Mouse (Mus musculus) T-helper 1 cell (primary cell): ENCODE results near the gene Cd9.

Experiments
- in situ Hi-C: fragments of 300-600 bp; cut with MboI, MseI; formaldehyde crosslinking; loops from one replicate; pipeline ENCODE4 v1.15.1; 2025; ENCODE audit warnings: high pct_unique_total_duplicates

Cd9 gene

DNA sequence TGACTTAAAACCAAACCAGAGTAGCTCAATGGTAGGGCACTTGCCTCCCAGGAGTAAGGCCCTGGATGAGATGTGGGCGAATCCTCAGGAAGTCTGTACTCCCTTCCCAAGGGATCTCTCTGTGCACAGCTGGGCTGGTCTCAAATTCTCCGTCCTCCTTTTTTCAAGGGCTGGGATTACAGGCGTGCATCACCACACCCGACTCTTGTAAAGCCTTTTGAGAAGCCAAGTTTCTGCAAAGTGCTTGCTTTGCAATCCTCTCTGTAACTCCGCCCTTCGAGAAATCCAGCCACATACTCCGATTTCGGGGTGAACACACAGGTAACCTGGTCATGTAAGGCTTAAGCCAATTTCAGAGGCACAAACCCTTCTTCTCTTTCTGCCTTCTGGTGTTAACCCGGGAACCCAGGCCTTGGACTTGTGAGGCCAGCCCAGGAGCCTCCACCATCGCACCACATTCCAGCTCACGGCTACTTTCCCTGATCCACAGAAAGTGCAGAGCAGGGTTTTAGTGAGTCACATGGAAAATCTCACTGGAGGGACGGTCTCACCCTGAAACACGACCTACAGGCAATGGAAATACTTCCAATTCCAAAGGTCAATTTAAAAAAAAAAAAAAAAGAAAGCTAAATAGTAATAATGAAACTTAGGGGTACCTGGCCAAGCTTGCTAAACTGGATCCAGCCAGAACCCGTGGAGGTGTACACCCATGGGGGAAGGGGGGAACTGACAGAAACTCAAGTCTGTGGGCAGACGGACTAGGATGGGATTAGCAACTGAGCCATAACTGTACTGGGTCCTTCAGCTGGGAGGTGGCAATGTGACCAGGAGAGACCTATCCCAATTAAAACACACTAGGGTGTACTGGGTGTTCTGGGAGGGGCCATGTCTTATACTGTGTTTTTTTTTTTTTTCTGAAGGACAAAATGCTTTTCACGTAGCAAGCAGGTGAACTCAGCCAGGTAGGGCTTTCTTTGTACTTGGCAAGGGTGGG is 16.2 kb downstream of the Cd9 start:
- in situ Hi-C loops: loop anchor here (10.0 to 25.0 kb wide), 3 partner anchors 816 to 1959 kb away; partner anchors contain the start of genes Lpcat3 and Parp11

DNA sequence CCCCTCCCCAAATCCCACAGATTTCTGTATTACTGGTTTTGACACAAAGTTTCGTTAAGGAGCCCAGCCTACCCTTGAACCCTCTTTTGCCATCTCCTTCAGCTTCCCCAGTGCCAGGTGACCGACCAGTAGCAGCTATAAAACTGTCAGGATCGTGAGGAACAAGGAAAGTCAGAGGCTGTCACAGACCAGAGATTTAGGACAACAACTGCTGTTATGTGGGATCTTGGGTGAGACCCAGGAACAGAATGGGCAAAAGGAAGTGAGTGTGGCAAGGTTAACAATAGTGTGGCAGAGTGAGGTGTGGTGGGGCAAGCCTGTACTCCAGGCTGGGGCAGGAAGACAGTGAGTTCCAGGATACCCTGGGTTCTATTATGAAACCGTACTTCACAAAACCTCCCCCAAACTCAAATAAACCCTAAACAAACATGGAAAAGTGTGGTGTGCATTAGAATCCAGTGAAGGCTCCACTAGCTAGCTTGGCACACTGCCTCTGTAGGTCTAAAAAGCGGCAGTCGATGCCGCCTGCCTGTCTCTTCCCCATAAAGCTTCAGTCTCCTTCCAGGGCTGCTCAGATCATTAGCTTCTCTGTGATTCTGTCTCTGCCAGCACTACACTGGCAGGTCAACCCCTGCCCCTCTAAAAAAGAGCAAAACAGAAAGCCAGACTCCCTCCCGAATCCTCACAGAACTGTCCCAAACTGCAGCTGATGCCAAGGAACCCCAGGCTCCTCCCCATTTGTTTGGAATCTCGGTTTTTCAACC is 17.6 kb downstream of the Cd9 start:
- in situ Hi-C loops: loop anchor here (10.0 to 25.0 kb wide), 3 partner anchors 815 to 1960 kb away; partner anchors contain the start of genes Lpcat3 and Parp11

DNA sequence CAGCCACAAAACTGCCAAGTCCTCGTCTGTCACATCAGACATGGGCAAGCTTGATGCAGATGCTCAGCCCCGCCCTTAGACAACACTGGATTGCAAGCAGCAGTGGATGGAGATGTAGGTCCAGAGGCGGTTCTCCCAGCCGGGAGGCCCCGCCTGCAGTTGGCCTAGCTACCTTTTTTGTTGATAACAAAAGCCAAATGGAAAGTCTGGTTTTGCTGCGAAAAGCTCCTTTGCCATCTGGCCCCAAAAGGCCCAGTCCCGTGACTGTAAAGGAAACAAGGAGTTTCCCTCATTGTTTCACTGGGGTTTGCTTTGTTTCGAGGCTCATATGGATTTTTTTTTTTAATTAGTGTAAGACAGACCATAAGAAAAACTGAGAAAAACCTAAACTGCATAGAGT is 18.5 kb downstream of the Cd9 start:
- in situ Hi-C loops: loop anchor here (10.0 to 25.0 kb wide), 3 partner anchors 814 to 1961 kb away; partner anchors contain the start of genes Lpcat3 and Parp11

DNA sequence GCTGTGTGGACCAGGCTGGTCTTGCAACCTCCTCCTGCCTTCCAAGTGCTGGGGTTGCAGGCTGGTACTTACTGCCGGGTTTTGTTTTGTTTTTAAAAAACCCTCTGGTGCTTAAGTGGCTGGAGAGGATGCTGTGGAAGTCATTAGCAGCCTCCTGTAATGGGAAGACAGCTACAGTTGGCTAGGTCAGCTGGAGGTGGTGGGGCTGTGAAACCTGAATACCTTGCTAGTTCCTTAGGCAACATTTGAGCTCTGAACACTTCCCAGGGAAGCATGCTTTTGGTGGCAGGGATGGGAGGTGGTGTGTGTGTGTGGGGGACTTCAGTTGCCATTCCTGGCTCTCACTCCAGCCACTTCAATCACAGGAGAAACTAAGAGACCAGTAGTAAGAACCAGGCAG is 19.4 kb downstream of the Cd9 start:
- in situ Hi-C loops: loop anchor here (10.0 to 25.0 kb wide), 3 partner anchors 813 to 1962 kb away; partner anchors contain the start of genes Lpcat3 and Parp11

DNA sequence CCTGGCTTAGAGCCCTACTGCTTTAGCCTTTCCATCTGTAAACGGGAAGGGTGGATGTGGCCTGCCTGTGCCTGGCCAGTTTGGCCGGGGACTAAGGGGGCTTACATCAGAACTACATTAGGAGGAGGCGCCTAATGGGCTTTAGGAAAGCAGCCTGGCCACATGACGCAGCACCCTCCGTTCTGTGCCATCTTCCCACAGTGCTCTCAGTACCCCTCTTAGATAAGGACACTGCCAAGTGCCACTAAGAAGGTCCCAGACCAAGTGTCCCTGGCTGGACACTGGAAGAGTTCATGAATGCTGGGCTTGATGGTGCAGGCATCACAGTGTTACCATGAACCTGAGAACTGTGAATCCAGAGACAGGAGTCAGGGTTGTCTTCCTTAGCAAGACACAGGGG is 20.7 kb downstream of the Cd9 start:
- in situ Hi-C loops: loop anchor here (10.0 kb wide), 1 partner anchor 1761 kb away; no protein-coding TSS in a partner anchor

DNA sequence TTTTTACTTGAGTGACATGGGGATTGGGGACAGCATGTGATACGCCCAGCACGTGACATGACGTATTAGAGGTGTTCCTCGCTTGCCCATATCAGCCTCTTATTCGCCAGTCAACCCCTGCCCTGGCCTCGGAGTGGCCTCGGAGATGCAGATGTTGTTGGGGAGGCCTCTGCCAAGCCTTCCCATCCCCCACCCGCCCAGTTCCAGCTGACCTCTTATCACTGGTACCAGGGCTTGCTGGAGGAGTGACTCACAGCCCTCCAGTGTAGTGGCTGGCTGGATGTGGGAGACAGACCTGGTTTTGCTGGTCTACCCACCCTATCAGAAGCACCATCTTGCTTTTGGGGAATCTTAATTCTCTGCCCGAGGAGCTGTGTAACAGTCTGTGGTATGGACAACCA is 21.3 kb downstream of the Cd9 start:
- in situ Hi-C loops: loop anchor here (10.0 kb wide), 1 partner anchor 1761 kb away; no protein-coding TSS in a partner anchor

DNA sequence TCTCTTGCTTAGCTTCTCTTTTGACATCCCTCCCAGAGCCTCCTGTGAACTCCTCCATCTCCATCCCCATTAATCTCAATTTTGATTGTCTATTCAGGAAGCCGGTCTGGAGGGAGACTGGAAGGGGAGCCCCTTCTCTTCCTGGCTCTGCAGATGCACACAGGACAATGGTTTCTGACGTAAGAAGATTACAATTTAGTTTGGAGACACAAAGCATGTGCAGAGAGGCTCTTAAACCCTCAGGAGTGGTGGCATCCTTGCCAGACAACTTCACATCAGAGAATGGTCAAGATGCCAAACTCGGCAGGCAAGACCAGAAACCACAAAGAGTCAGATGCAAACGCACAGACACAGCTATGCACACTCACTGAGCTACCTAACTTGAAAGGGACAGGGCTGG is 22.7 kb downstream of the Cd9 start:
- in situ Hi-C loops: loop anchor here (10.0 kb wide), 1 partner anchor 1763 kb away; no protein-coding TSS in a partner anchor

DNA sequence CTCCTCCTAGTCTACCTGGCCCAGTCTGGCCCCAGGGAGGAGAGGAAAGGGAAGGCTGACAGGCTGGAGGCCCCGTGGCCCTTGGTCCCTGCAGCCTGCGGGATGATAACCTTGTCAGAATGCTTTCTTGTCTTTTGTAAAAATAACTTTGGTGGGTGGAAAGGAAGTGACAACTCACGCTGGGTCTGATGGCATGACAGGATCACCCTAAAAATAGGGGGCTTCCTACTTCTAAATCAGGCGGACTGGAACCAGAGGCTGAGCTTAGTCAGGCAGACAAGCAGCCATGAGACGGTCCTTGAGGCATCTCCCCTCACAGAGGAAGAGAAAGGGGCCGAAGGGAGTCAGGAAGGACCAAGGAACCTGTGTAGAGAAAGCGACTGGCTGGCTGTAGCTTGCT is 23.3 kb downstream of the Cd9 start:
- in situ Hi-C loops: loop anchor here (10.0 kb wide), 1 partner anchor 1763 kb away; no protein-coding TSS in a partner anchor

DNA sequence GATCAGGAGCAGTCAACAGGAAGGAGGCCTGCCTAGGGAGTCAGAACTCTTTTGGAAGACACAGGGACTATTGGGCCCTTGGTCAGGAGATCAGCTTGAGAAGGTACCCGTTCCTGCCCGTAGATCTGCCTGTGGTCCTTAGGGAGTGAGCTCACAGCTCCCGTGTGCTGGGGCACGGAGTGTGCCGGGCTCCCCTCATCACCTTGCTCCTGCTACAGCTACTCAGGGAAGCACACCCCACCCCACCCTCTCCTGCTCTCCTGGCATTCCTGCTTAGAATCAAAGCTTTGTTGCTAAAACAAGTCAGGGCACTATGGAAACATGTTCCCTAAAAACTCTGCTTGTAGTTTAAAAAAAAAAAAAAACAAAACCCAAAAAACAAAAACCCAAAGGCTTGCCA is 24.0 kb downstream of the Cd9 start:
- in situ Hi-C loops: loop anchor here (10.0 kb wide), 1 partner anchor 1764 kb away; no protein-coding TSS in a partner anchor

DNA sequence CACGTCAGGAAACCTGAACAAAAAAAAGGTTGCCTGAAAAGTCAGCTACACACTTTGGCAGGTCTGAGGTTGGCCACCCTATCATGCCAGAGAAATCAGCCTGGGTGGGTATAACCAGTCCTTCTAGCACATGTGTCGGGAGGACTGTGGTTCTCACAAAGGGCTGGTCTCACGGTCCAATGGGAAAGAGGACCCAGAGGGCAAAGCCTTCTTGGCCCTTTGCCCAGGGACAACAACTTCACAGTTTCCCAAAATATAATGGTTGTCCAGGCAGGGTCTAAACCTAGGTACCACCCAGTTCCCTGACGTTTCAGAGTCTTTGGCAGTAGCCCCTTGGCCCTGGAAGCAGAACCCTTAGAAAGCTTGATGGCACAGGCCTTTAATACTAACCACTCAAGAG is 25.4 kb downstream of the Cd9 start:
- in situ Hi-C loops: no loop called here

DNA sequence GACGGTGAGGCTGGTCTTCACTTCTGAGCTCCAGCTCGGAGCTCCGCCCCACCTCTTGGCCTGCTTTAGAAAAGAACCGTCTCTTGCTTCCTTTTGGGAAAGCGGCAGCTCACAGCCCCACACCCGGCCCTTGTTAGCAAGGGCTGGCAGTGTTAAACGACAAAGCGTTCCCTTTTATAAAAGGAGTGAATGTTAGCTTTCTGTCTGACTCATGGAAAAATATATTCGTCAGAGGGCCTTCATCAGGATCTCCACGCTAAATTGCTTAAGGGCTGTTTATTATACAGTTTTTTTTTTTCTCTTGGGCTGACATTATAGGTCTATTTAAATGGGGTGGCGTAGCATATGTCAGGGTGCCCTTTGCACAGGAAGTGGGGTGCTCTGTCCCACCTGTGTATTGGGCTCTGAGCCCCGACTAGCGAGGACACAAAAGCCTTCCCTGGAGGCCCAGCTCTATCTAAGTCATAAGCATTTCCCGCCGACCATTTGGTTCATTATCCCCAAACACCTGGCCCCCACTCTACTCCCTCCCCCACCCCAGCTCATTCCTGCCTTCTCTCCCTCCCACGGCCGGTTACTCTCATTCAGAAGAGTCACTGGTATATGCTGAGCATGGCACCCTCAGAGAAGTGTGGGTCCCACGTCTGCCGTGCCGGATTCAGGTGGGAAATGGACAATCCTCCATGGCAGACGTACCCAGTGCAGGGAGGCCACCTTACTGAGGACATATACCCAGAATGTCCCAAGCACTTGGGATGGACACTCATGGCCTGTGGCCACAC is 26.2 kb downstream of the Cd9 start:
- in situ Hi-C loops: no loop called here

DNA sequence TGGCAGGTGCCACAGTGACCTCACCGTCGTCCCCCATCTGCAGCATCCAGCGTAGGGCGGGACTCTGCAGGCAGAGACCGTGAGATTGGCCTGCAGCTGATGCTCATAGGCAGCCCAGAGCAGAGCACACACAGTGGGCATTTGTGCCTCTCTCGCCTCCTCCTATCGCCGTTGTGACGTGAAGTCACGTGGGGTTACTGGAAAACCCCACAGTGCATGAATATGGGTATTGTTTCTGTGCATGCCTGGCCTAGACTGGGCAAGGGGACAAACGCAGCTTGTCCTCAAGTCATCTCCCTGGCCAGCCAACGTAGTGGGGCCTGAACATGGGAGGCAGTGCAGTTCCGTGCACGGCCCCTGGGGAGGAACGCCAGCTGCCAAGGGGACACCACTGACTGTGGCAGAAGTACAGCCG is 27.3 kb downstream of the Cd9 start:
- in situ Hi-C loops: no loop called here

DNA sequence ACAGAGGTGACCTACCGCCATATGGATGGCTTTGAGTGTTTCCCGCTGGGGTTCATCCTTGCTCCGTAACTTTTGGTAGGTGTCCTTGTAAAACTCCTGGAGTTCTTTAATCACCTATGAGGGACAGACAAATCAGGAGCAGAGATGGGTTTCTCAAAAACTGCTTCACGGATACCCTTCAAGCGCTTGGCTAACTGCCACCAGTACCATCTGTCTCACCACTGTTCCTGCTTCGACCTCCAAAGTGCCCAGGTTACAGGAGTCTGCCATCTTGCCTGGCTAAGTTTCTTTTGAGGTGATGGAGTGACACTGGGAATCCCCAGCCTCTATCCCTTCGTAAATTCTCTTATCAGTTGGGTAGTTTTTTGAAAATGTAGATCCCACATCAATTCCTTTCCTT is 32.3 kb downstream of the Cd9 start:
- in situ Hi-C loops: no loop called here

DNA sequence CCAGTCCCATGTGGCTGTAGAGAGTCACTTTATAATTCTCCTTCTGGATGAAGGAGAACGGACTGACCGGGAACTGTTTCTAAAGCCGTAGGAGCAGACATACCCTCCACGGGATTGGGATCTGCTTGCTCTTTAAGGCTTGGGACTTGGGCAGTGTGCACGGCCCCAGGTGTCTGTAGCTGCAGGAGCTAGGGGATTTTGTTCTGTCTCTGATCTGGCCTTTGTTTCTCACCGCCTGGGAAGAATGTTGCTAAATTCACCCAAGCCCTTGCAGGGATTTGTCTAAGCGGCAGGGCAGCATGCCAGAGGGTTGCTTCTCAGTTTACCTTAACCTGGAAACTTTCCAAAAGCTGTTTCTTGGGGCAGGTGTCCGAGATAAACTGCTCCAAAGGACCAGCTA is 32.8 kb downstream of the Cd9 start:
- in situ Hi-C loops: no loop called here

DNA sequence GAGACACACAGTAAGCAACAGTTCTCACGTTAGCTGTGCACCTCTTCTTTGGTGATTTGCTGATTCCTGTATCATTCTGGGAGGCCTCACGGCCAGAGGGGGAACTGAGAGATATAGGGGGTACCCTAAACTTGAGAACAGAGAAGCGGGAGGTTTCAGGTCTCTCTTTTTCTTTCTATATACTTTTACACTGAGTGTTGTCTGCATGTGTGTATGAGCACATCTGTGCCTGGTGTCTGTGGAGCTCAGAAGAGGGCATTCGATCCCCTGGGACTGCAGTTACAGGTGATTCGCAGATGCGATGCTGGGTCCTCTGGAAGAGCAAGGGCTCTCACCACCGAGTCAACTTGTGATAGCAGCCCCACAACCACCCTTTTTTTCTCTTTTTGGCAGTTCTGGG is 33.3 kb downstream of the Cd9 start:
- in situ Hi-C loops: no loop called here

DNA sequence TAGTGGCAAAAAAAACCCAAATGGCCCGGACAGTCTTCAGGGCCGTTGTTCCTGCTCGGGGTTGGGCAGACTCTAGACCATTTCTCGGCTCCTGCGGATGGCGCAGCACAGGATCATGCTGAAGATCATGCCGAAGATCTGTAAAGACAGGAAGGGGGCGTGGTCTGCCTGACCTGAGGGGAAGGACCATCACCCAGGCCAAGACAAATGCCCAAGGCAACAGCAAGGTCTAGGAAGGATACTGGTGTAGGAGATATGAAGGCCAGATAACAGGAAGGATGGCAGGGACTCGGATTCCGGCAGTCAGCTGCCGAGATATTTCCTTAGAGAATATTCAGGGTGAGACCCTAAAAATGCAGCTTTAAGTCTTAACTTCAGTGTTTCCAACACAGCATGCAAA is 34.0 kb downstream of the Cd9 start:
- in situ Hi-C loops: no loop called here

DNA sequence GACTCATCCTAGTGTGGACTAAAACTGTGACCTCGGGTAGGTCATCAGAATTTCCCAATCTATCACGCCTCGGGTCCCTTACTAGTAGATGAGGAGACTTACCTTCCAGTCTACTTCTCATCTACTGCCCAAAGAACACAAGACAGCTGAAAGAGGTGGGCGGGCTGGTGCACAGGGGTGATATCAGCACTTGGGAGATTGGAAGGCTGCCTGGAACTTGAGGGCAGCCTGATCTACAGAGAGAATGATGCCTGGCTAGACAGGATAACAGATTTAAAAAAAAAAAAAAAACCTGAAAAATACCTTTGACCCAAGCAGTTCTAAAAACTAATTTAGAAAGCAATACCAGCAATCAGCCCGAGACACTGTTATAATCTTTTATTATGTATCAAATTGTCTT is 34.7 kb downstream of the Cd9 start:
- in situ Hi-C loops: no loop called here

DNA sequence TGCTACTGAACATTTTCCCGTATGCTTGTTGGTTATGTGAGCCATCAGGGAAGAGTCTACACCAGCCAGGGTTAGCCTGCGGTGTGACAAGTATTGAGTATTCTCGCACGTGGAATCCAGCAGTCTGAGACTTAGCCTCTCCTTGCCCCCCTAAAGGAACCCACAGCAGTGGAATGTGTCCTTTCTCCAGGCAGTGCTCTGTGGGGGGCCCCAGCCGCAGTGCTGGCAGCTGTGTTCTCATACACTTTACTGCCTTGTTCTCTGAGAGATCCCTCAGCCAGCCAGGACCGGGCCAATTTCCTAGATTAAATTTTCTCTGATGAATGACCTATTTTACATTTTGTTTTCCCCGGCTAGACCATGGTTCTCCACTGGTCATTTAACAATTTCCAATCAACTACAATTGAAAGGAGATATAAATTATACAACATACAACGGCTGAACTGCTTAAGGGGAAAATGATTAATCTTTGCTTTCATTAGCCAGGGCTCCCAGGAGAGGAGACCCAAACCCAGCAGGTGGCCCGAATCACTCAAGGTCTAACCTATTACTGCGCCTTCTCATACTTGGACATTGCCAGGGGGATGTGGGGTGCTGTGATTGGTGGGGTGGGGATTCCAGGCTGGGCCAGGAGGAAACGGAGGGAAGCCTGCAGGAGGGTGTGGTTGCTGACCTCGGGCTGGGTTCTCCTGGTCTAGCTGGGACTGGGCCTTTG is 38.6 kb downstream of the Cd9 start:
- in situ Hi-C loops: no loop called here

DNA sequence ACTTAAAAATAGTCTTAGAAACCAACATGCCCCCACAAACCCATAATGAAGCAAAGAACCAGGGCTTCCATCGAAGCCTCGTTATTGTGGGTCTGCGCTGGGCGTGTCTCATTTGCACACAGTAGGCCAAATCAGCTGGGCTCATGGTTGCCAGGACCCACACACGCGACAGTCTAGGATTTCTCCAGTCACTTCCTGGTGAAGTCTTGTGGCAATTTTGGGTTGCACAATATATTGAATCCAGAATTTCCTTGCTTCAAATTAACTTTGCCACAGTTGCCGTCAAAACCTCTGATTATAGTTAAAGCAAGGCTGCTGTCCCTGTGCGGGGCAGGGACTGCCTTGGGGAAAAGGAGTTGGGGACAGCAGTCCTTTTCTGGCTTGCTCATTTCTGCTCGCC is 39.9 kb downstream of the Cd9 start:
- in situ Hi-C loops: no loop called here

DNA sequence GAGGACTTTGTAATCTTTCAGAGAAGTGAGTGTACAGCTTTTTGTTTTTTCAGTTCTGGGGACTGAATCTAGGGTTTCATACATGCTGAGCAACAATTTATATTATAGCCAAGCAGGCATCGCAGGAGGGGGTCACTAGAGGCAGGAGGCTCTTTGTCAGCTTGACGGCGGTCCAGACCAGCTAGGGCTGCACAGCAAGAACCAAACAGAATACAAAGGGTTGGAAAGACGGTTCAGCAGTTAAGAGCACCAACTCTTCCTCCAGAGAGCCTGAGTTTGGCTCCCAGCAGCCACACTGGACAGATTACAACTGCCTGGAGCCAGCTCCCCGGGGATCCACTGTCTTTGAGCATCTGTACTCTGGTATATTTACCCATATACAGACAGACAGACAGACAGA is 40.3 kb downstream of the Cd9 start:
- in situ Hi-C loops: no loop called here

DNA sequence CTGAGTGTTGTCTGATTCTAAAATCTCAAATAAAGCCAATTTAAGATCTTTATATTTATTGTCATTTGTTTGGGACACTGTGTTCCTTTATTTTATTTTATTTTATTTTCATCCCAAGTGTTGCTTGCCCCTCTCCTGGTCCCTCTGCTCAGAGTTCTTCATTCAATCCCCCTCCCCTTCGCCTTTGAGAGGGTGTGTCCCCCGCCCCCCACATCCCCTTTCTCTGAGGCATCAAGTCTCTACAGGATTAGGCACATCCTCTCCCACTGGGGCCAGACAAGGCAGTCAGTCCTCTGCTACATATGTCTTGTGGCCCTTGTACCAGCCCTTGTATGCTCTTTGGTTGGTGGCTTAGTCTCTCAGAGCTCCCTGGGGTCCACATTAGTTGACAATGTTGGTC is 46.9 kb downstream of the Cd9 start:
- in situ Hi-C loops: no loop called here
